Mouse (Mus musculus) T-helper 1 cell (primary cell): ENCODE data around the gene Wdr49.

Source experiments
- in situ Hi-C: fragments of 300-600 bp; cut with MboI, MseI; formaldehyde crosslinking; loops from one replicate; pipeline ENCODE4 v1.15.1; 2025; ENCODE audit warnings: high pct_unique_total_duplicates

Gene Wdr49

GRCm38 (mm10) chr3:75482056-75482455 is at the start of gene Wdr49:
Gene Wdr49, minus strand, starts transcription at chr3:75482156.
- in situ Hi-C loops: no loop called here

- in situ Hi-C loops: no loop called here
These were observed 49.1 kb upstream of the Wdr49 start for GRCm38 (mm10) chr3:75531074-75531473.

GRCm38 (mm10) chr3:75522527-75522926 is 40.6 kb upstream of the Wdr49 start:
- in situ Hi-C loops: no loop called here

GRCm38 (mm10) chr3:75521314-75521713 is 39.4 kb upstream of the Wdr49 start:
- in situ Hi-C loops: no loop called here

- in situ Hi-C loops: no loop called here
These were observed 35.8 kb upstream of the Wdr49 start for GRCm38 (mm10) chr3:75517631-75518250.

GRCm38 (mm10) chr3:75498961-75499960 is 17.3 kb upstream of the Wdr49 start:
- in situ Hi-C loops: no loop called here

GRCm38 (mm10) chr3:75492913-75493312 is 11.0 kb upstream of the Wdr49 start:
- in situ Hi-C loops: no loop called here

- in situ Hi-C loops: no loop called here
These were observed 6.8 kb downstream of the Wdr49 start for GRCm38 (mm10) chr3:75475106-75475505.

GRCm38 (mm10) chr3:75474657-75475056 is 7.3 kb downstream of the Wdr49 start:
- in situ Hi-C loops: no loop called here

- in situ Hi-C loops: no loop called here
These were observed 13.8 kb downstream of the Wdr49 start for GRCm38 (mm10) chr3:75468154-75468553.

GRCm38 (mm10) chr3:75430564-75431181 is 51.3 kb downstream of the Wdr49 start:
- in situ Hi-C loops: no loop called here

GRCm38 (mm10) chr3:75395918-75396317 is 86.0 kb downstream of the Wdr49 start:
- in situ Hi-C loops: no loop called here

GRCm38 (mm10) chr3:75395121-75395895 is 86.6 kb downstream of the Wdr49 start:
- in situ Hi-C loops: no loop called here

GRCm38 (mm10) chr3:75394487-75394886 is 87.5 kb downstream of the Wdr49 start:
- in situ Hi-C loops: no loop called here

GRCm38 (mm10) chr3:75381776-75382175 is 100.2 kb downstream of the Wdr49 start:
- in situ Hi-C loops: no loop called here

- in situ Hi-C loops: no loop called here
These were observed 128.0 kb downstream of the Wdr49 start for GRCm38 (mm10) chr3:75353972-75354371.

GRCm38 (mm10) chr3:75337196-75337595 is 144.8 kb downstream of the Wdr49 start:
- in situ Hi-C loops: no loop called here

- in situ Hi-C loops: no loop called here
These were observed 161.0 kb downstream of the Wdr49 start for GRCm38 (mm10) chr3:75320999-75321398.

- in situ Hi-C loops: no loop called here
These were observed 173.1 kb downstream of the Wdr49 start for GRCm38 (mm10) chr3:75308861-75309260.

GRCm38 (mm10) chr3:75308228-75308627 is 173.7 kb downstream of the Wdr49 start:
- in situ Hi-C loops: no loop called here

- in situ Hi-C loops: no loop called here
These were observed 176.4 kb downstream of the Wdr49 start for GRCm38 (mm10) chr3:75305584-75305983.

GRCm38 (mm10) chr3:75304621-75305020 is 177.3 kb downstream of the Wdr49 start:
- in situ Hi-C loops: no loop called here
